Mouse (Mus musculus): Measurements from ENCODE around the gene Tctex1d4.

Tctex1d4 gene

DNA sequence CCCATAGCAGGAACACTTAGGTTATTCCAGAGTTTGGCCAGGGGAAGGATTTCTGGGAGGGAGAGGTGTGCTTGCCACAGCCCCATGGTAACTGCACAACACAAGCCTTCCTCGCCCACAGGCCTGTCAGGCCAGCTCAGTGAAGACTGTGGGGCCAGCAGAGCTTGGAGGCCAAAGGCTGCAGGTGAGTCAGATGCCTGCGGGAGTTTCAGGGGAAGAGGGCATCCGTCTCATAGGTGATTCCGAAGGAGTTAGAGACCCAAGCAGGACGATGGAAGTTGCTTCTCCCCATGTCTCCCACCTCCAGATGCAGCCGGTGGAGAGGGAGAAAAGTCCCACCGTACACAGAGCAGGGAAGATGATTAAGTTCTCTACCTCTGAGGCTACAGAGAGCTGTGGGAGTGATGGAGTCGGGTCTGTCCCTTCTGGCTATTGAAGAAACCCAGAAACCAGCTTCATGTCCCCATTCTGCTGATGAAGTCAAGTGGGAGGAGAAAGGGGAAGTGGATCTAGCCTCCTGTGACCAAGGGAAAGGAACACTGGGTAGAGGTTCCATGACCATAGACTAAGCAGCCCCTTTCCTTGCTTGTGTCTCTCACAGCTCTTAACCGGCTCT is at the start of gene Tctex1d4:
TSS of gene Tctex1d4 (plus strand) at position 120 of the 616 bp plus-strand sequence.
- no peak for DNase-seq (ENCODE audit: low spot score in 2 of 2)

DNA sequence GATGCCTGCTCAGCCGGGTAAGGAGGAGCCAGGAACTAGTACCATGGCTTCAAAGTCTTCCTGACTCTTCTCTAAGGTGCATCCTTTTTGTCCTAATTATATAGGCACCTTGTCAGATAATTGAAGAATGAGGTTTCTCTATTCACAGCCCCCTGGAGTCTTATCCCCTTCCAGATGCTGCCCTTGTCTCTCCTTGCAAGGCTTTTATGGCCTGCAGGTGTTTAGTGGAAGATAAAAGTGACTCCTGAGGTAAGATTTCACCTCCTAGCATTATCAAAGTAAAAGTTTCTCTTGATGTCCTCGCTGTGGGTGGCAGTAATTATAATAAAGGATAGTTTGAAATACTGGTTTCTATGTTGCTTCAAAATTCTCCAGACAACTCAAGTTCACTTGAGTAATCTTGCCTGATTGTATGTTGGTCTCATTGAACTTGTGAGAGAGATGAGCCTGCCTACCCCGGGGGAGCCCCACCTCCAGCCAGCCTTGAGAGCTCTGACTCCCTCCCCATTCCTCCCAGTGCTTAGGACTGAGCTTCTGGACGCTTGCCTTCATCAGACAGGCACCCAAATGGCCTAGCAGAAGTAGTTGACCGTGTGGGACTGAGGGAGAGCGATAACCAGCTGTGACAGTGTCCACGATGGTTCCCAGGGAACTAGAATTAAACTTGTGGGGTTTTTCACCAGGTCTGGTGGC is 38.5 kb upstream of the Tctex1d4 start:
- no peak for DNase-seq (ENCODE audit: low spot score in 2 of 2)

DNA sequence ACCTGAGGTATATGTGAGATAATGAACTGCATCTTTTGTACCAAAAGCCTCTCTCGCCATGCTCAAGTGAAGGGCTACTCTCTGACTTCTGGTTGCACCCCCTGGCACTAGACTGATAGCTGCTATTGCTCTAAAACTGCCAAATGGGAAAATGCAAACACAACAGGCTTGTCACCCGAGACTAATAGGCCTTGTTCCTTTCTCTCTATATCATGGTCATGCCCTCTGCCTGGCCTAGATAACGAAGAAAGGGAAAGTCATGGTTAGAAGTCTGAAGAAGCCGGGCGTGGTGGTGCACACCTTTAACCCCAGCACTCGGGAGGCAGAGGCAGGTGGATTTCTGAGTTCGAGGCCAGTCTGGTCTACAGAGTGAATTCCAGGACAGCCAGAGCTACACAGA is 36.0 kb upstream of the Tctex1d4 start:
- no peak for DNase-seq (ENCODE audit: low spot score in 2 of 2)

DNA sequence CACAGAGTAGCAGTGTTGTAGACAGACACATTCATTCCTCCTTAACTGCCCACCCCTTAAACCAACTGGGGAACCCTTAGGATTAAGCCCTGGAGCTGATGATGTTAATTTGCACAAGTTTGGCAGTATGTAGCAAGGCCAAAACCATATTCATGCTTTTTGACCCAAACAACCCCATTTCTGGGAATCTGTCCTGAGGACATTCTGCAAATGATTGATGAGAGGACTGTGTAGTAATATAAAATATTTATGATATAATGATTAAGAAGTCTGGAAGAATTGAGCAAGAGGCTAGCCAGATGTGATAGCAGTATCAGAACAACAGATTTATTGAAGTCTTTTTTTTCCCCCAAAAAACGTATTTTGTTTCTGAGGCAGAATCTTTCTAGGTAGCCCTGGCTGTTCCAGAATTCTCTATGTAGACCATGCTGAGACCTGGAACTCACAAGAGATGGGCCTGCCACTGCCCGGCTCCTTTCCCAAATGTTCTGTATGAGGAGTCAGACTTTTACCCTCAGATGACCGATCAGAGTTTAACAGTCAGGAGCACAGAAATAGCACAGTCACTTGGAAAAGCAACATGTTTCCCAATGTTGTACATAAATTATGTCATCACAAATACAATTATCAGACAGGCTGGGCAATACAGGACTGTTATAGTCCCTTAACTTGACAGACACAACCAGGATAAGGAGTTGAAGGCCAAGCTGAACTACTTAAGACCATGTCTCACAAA is 31.8 kb upstream of the Tctex1d4 start:
- no peak for DNase-seq (ENCODE audit: low spot score in 2 of 2)

DNA sequence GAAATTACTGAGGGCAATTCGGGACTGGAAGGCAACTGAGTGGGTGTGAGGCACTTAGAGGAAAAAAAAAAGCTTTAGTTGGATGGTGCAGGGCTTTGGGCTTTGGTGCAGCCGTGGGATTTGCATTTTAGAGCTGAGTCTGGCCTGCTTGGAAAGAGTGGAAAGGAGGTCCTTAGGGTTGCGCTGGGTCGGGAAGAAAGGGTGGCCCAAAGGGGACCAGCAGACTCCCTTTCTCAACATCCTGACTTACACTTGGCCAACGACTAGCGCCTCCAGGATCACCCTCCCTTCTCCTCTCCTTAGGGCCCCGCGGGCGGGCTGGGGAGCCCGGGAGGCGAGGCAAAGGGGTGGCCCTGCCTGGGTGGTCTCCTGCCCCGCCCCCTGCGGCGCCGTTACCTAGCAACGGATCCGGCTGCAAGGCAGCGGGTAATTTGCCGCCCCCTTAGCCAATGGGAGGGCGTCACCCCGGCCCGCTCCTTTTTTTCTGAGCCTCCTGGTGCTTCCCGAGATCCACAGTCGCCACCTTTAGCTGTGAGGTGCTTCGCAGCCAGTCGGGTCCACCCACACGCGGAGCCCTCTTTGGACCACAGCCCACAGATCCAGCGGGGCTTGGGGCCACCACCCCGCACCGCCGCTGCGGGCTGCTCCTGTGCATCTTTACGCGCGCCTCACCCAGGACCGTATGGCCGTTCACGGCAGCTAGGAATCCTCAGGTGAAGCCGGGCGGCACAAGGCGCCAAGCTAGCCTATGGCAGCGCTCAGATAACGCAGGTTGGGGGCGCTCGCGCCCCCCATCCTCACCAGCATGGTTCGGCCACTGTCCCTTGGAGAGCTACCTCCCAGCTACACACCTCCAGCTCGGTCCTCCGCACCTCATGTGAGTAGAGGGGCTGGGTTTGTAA is 30.8 kb upstream of the Tctex1d4 start, which contains the start of gene Ptch2:
TSS of gene Ptch2 (plus strand) at position 525 of the 902 bp plus-strand sequence.
- DNase-seq (ENCODE audit: low spot score in 2 of 2): peak; percentile 65 to 75

DNA sequence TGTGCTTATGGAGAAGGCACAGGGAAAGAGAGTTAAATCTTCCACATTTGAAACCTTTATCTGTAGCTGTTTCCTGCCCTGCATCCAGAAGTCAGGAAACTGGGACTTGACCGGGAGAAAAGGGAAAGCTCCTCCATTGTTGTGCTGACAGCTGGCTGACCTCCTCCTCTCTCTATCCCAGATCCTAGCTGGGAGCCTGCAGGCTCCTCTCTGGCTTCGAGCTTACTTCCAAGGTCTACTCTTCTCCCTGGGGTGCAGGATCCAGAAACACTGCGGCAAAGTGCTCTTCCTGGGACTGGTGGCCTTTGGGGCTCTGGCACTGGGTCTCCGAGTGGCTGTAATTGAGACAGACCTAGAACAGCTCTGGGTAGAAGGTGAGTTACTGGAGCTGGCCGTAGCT is 29.9 kb upstream of the Tctex1d4 start:
- no peak for DNase-seq (ENCODE audit: low spot score in 2 of 2)

DNA sequence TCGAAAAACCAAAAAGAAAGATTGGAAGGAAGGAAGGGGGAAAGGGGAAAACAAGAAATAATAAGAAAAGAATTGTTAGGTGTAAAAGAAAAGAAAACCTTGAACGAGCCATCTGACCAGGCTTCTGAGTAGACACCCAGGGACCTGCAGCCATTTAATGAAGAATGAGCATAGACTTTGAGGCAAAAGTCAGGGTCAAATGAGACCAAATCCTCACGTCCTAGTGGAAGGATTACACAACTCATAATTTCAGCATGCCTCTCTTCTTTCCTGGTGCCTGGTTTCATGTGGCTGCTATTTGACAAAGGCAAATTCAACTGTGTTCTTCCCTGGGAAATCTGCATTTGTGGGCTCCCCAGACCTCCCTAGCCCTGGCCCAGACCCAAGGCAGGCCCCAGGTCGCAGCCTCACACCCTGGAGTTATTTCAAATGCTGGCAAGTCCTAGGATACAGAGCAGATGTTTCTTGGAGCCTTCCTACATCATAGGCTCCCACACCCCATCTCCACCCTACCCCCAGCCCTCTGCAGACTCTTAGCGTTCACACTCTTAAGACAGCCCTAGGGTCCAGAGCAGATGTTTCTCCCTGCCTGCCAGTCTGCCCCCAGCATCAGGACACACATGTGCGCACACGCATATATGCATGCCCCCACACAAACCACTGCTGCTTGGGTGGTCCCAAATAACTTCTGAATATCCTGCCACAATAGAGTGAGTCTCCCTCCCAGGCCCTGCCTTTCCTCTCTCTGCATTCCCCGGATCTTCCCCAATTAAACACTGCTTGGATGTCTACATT is 28.4 kb upstream of the Tctex1d4 start:
- DNase-seq (ENCODE audit: low spot score in 2 of 2): no peak

DNA sequence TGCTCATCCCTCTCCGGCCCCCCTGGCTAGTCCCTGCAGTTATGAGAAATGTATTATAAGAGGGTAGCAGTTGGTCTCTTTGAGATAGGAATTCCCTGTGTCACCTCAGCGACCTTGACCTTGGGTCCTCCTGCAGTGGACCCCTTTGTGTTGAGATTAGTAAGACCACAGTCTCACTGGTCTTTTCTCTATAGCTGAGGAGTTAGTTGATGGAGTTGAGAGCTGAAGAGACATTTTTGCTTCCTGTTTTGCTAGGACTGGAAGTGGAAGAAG is 27.9 kb upstream of the Tctex1d4 start:
- no peak for DNase-seq (ENCODE audit: low spot score in 2 of 2)

DNA sequence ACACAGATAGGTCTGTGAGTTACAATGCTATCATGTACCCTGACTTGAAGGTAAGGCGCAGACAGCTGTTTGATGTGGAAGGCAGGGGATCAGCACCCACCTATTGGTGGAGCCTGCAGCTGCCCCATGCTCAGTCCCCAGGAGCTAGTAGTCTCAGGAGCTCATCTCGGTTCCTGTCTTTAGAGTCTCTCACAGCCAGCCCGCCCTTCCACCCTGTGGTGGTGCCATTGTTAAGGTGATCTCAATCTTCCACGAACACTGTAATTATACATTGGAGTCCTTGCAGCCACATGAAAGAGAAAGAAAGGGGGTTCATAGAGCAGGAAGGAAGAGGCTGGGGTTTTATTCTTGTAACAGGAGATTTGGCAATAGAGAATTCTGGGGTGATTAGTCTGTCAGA is 26.6 kb upstream of the Tctex1d4 start:
- DNase-seq (ENCODE audit: low spot score in 2 of 2): no peak

DNA sequence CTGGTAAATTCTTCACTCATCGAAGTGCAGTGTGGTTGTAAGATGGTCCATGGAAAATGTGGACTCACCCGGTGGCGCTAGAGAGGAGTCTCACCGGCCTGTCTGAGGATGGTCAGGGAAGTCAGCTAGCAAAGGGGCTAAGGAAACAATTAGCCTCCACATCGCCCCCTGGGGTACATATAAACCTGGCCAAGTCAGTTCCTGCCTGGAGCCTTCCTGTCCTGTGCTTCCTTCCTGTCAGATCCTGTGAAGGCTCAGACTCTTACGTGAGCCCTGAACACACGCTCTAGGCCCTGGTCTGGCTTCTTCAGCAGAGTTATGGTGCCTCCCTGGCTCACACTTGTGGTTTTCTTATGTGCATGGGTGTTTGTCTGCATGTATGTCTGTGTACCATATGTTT is 25.4 kb upstream of the Tctex1d4 start:
- peak in 1 of 2 experiments; percentile 25 for DNase-seq (ENCODE audit: low spot score in 2 of 2)

DNA sequence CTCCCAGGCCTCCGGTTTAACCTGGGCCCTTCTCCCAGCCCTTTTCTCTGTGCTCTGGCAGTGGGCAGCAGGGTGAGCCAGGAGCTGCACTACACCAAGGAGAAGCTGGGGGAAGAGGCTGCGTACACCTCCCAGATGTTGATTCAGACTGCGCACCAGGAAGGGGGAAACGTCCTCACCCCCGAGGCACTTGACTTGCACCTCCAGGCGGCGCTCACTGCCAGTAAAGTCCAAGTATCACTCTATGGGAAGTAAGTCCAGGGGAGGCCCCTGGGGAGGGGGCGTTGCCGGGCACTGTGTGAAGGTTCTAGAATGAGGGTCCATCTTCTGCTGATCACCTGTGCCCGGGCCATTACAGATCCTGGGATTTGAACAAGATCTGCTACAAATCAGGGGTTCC is 21.9 kb upstream of the Tctex1d4 start:
- DNase-seq (ENCODE audit: low spot score in 2 of 2): no peak

DNA sequence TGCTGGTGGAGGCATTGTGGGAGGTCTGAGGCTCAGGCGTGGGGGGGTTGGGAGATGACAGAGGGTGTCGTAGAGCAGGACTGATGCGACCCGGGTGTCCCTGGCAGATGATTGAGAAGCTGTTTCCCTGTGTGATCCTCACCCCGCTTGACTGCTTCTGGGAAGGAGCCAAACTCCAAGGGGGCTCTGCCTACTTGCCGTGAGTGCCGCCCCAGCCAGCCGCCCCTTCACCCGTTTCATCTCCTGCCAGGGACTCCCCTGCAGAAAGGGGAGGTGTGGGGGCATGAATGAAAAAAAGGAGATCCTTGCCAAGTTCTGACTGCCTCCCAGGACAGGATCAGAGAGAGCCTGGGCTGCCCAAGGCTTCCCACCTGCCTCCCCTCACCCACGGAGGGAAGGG is 21.5 kb upstream of the Tctex1d4 start:
- DNase-seq (ENCODE audit: low spot score in 2 of 2): no peak

DNA sequence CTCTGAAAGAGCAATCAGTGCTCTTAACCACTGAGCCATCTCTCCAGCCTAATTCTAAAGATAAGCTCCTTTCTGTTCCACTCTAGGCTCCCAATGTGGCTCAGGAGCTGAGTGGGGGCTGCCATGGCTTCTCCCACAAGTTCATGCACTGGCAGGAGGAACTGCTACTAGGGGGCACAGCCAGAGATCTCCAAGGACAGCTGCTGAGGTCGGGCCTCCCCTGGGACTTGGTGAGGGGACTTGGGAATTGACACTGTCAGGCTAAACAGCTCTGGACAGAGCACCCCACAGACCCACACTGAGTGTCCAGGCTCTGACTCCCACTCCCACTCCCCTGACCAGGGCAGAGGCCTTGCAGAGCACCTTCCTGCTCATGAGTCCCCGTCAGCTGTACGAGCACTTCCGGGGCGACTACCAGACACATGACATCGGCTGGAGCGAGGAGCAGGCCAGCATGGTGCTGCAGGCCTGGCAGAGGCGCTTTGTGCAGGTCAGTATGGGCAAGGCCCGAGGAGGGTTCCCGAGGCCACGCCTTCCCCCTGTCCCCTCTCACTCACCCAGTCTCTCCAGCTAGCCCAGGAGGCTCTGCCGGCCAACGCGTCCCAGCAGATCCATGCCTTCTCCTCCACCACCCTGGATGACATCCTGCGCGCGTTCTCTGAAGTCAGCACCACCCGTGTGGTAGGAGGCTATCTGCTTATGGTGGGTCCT is 18.6 kb upstream of the Tctex1d4 start:
- DNase-seq (ENCODE audit: low spot score in 2 of 2): no peak

DNA sequence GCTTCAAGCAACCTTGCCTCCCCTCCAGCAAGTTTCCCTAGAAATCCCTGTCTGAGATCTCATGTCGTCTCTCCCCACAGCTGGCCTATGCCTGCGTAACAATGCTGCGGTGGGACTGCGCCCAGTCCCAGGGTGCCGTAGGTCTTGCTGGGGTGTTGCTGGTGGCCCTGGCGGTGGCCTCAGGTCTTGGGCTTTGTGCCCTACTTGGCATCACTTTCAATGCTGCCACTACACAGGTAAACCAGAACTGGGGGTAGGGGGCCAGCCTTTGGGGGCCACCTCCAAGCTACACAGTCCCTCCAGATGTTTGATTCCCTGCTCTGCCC is 18.1 kb upstream of the Tctex1d4 start:
- DNase-seq (ENCODE audit: low spot score in 2 of 2): no peak

DNA sequence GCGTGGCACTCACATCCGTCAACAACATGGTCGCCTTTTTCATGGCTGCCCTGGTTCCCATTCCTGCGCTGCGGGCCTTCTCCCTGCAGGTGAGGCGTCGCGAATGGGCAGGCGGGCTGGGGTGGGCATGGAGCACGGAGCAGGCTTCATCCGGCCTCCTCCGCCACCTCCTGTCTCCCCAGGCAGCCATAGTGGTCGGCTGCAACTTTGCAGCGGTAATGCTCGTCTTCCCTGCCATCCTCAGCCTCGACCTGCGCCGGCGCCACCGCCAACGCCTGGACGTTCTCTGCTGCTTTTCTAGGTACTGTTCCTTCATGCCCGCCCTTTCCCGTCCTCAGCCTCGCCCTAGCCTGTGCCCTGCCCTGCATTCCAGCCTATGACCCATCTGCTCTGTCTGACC is 17.3 kb upstream of the Tctex1d4 start:
- DNase-seq (ENCODE audit: low spot score in 2 of 2): no peak

DNA sequence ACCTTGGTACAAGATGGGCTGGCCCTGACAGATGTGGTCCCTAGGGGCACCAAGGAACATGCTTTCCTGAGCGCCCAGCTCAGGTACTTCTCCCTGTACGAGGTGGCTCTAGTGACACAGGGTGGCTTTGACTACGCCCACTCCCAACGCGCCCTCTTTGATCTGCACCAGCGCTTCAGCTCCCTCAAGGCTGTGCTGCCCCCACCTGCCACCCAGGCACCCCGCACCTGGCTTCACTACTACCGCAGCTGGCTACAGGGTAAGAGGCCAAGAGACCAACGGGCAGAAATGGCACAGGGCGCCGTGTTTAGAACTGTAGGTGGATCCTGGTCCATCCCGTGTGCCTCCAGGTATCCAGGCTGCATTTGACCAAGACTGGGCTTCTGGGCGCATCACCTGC is 16.3 kb upstream of the Tctex1d4 start:
- DNase-seq (ENCODE audit: low spot score in 2 of 2): no peak

DNA sequence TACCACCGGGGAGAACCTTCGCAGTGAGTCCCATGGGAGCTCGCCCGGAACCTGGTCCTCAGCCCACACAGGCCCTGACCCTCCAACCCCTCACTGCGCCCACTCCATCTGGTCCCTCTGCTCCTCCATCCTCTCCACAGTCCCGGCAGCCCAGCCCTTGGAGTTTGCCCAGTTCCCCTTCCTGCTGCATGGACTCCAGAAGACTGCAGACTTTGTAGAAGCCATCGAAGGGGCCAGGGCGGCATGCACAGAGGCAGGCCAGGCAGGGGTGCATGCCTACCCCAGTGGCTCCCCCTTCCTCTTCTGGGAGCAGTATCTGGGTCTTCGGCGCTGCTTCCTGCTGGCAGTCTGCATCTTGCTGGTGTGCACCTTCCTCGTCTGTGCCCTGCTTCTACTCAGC is 15.6 kb upstream of the Tctex1d4 start:
- no peak for DNase-seq (ENCODE audit: low spot score in 2 of 2)

DNA sequence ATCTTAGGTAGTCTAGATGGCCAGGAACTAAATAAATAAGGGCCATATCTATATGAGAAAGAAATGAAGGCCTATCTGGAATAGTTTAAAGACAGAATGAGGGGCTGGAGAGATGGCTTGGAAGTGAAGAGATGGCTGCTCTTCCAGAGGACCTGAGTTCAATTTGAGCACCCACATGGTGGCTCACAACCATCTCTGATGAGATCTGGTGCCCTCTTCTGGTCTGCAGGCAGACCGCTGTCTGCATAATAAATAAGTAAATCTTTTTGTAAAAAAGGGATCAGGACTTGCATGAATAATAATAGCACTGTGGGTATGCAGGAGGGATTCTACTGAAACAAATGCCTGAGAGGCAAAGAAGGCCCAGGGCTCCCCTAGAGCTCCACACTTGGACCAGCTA is 13.4 kb upstream of the Tctex1d4 start:
- DNase-seq (ENCODE audit: low spot score in 2 of 2): no peak

DNA sequence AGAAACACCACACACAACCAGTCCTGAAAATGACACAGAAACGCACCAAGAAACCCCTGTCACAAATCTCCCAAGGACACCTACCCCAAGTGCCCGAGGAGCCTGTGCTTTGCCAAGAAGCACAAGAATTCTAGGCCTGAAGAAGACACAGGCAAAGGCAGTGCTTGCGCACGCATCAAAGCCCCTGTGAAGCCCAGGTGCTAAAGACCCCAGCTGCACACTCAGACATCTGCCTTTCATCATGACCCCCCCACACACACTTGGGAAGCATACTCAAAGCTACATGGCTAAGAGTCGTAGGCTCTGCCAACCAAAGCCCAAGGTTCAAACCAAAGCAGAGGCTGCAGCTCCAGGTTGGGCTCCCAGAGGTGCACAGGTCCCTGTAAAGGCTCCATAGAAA is 11.0 kb upstream of the Tctex1d4 start:
- DNase-seq (ENCODE audit: low spot score in 2 of 2): peak; percentile 62 to 70

DNA sequence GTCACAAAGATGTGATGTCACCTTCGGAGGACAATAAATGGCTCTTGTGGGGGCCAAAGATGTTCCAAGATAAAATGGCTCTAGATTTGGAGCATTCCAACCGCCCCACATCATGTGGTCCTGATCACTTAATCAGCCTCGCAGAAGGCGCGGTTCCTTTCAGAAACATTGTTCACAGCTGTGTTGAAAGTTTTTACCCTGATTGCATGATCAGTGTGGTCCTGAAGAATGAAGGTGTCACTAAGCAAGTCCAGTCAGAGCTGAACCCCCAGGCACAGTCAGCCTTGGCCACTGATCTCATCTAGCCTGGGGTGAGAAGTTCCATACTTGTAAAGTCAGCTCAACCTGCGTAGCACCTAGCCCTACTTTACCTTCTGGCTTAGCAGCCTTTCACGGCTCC is 8.7 kb upstream of the Tctex1d4 start:
- DNase-seq (ENCODE audit: low spot score in 2 of 2): no peak

DNA sequence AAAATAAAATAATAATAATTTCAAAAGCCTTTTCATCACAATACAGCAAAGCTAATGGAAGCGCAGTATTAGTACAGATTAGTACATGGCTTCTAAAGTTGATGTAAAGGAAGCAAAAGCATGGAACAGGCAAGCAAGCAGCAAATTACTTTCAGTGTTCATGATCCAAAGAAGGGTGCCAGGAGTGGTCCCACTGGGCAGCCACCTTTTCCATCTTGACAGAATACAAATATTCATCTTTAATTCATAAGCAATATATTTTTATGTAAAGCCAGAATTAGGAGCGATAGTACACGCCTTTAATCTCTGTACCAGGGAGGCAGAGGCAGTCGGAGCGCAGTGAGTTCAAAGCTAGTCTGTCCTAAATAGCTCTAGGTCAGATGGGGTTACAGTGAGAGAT is 7.0 kb upstream of the Tctex1d4 start:
- no peak for DNase-seq (ENCODE audit: low spot score in 2 of 2)

Measured in thymus, postnatal 10 days (tissue).